Mouse (Mus musculus): ENCODE results near the gene Tecta.

Tecta gene

GRCm38 (mm10) chr9:42318455-42318987 is 81.2 kb downstream of the Tecta start:
- DNase-seq (ENCODE audit: low read depth), result no peak

DNA sequence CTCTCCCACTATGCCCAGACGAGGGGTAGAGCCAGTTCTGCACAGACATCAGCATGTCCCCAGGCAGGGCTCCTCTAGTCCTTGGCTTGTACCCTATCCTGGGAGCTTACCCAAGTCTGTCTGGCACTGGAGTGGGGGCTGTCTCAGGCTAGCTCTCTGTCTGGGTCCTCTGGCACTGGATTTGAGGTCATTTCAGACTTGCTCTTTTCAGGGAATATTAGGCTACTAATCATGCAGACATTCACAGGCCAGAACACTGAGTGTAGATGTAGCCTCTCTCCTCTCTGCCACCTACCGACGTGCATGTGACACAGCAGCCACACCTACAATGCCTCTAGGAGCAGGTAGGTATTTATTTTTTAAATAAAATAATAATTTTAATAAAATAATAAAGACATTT is 82.4 kb downstream of the Tecta start:
- no peak for DNase-seq (ENCODE audit: low read depth)

DNA sequence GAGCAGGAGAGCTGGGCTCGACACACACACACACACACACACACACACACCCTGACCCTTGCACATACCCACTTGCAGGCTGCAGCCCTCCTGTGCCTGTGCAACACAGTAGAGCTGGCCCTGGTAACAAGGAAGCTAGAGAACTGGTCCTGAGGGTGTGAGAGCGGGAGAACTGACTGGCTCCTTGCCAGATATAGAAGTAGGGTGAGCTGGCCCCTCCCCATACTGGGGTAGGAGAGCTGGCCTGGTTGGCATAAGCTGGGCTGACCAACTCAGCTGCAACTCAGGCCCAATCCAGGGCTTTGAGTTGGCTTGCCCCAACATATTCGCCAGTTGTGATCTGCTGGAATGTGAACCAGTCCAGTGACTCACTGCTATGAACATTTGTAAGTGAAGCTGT is 83.9 kb downstream of the Tecta start:
- no peak for DNase-seq (ENCODE audit: low read depth)

GRCm38 (mm10) chr9:42314959-42315358 is 84.8 kb downstream of the Tecta start:
- peak; percentile 12 for DNase-seq (ENCODE audit: low read depth)

- no peak for DNase-seq (ENCODE audit: low read depth)
Observed at GRCm38 (mm10) chr9:42314388-42314787, 85.3 kb downstream of the Tecta start.

GRCm38 (mm10) chr9:42313872-42314271 is 85.9 kb downstream of the Tecta start:
- DNase-seq (ENCODE audit: low read depth), result peak; percentile 7

GRCm38 (mm10) chr9:42311311-42311710 is 88.4 kb downstream of the Tecta start:
- DNase-seq (ENCODE audit: low read depth), result no peak

GRCm38 (mm10) chr9:42303894-42304293 is 95.8 kb downstream of the Tecta start:
- no peak for DNase-seq (ENCODE audit: low read depth)

GRCm38 (mm10) chr9:42301082-42301633 is 98.6 kb downstream of the Tecta start:
- no peak for DNase-seq (ENCODE audit: low read depth)

DNA sequence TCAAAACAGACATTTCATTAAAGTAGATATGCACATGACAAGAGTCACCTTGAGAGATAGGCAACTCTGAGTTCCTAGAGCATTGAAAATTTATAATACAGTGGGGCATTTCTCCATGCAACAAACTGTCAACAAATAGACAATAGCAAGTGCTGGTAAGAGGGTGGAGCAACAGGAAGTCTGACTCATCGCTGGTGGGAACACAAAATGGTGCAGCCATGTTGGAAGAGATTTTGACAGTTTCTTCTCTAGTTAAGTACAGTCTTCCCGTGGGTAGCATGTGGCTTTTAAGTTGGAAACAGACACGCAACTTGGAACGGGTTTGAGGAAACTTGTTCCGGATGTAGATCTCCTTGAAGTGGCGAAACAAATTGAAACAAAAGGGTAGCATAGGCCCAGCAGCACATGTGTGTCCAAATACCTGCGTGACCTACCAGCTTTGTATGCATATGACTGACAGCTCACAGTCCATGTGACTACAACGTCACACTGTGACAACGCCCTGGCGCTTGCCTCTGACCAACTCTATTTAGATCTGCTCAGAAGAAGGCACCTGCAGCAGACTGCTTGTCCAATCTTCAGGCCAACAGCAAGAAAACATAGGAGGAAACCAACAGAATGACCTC is 103.3 kb downstream of the Tecta start:
- no peak for DNase-seq (ENCODE audit: low read depth)

GRCm38 (mm10) chr9:42294131-42294530 is 105.6 kb downstream of the Tecta start:
- no peak for DNase-seq (ENCODE audit: low read depth)

- no peak for DNase-seq (ENCODE audit: low read depth)
Observed at GRCm38 (mm10) chr9:42293596-42293995, 106.1 kb downstream of the Tecta start.

DNA sequence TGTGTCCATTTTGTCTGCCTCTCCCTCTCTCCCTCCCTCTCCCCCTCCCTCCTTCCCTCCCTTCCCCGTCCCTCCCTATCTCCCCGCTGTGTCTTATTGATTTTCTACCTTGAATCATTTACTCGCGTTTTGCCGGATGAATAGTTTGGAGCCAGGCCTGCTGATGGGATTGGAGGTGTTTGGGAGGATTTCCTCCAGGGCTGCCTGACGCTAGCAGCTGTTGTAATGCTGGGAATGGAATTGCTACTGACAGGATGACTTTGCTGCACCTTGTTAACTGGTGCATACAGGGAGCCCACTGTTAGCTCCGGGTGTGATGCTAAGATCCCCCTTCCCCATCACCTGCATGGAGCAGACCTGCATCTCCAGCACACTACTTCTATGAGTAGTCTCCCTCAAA is 106.7 kb downstream of the Tecta start:
- DNase-seq (ENCODE audit: low read depth), result no peak

GRCm38 (mm10) chr9:42279676-42280075 is 120.1 kb downstream of the Tecta start:
- DNase-seq (ENCODE audit: low read depth), result no peak
